Mouse (Mus musculus) thymus, adult 2 months (tissue): ENCODE data around the gene Cdc25b.

Experiments used
- CTCF ChIP-seq: fragments of 200-500 bp; IDR thresholded peaks from 2 replicates; pipeline ENCODE4 v1.5.1; 2012; ENCODE audit warnings: mild to moderate bottlenecking, control low read depth, low read length, moderate library complexity, borderline replicate concordance; ENCODE audit not compliant: control insufficient read depth, poor library complexity, insufficient read depth; ENCODE audit errors: extremely low read depth
- POLR2A ChIP-seq: fragments of 200-500 bp; IDR thresholded peaks from 2 replicates; pipeline ENCODE4 v1.6.1; 2012; ENCODE audit warnings: mild to moderate bottlenecking, low read length, control low read depth, moderate library complexity; ENCODE audit not compliant: control insufficient read depth, poor library complexity, insufficient read depth; ENCODE audit errors: extremely low read depth

GRCm38 (mm10) chr2:131227243-131227642, 40.5 kb downstream of the Cdc25b start:
- TF ChIP-seq POLR2A (no peak), CTCF (no peak)
